Mouse (Mus musculus) brain, embryonic 14.5 days (tissue): Measurements from ENCODE around the gene Gm10053.

ENCODE experiments used
- CTCF ChIP-seq: fragments of 200-500 bp; IDR thresholded peaks from 2 replicates; pipeline ENCODE4 v1.5.1; 2012; ENCODE audit warnings: inconsistent platforms, mild to moderate bottlenecking, moderate library complexity, borderline replicate concordance; ENCODE audit not compliant: insufficient read depth, insufficient read length; ENCODE audit errors: extremely low read depth
- POLR2A ChIP-seq: fragments of 200-500 bp; IDR thresholded peaks from 2 replicates; pipeline ENCODE4 v1.6.1; 2012; ENCODE audit warnings: mild to moderate bottlenecking, inconsistent platforms, borderline replicate concordance; ENCODE audit not compliant: poor library complexity, insufficient read depth, insufficient read length, severe bottlenecking; ENCODE audit errors: extremely low read depth

- TF ChIP-seq CTCF = no peak
- TF ChIP-seq POLR2A = no peak
Measured at GRCm38 (mm10) chr19:24861276-24861611, 14.2 kb upstream of the Gm10053 start.
